In the genomic region with DNA sequence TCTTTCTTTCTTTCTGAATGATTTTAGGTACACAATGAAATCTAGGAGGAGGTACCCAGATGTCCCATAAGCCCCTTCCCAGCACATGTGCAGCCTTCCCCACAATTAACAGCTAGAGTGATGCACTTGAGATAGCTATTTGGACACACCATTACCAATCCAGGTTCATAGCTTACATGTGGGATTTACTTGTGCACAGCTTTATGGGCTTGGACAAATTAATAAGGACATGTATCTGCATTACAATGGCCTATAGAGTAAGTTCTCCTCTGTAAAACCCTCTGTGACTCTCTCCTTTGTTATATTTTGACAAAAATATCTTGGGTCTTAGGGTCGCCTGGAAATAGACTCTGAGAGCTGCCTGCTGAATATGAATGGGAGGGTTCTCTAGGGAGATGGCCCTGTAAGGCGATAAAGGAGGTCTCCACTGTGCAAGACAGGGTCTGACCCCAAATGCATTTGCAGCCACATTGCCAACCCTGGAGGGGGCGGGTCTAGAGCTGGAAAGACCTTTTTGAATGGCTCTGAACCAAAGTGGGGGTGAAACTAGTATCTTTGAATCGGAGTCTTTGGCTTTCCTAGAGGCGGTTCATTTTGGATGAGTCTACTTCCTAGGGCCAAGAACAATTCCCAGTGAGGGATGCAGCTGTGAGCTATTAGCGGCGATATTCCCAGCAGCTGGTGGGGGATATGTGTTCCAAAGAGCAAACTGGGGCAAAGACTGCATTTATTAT, we compare ENCODE assay signal across 13 mouse cellular contexts.
DNase-seq lines count a peak whose midpoint lies in the region; ATAC-seq lines count a peak whose summit lies in the region.
"Had no signal": no experiment of that assay in that cellular context is flagged by ENCODE, and none has a peak within 500 bp of the region (broad histone marks: within the 10 kb centered on the region; RNA-seq: fewer than 3 reads in every experiment).

No protein-coding gene starts in this region.

- H3K9ac ChIP-seq in forebrain, embryonic 15.5 days (replicated peaks) = no peak overlapping the region
- no peak overlapping the region for H3K9ac ChIP-seq in forebrain, embryonic 12.5 days
- H3K9ac ChIP-seq in midbrain, embryonic 11.5 days (ENCODE audit: low read length) = no peak overlapping the region
- H3K9ac ChIP-seq in midbrain, embryonic 15.5 days = no peak overlapping the region
- H3K9ac ChIP-seq: lung, embryonic 14.5 days had no signal

- H3K27me3 ChIP-seq in forebrain, embryonic 15.5 days = no peaks in the 10 kb centered on the region
- H3K27me3 ChIP-seq in forebrain, embryonic 12.5 days = no peaks in the 10 kb centered on the region
- H3K27me3 ChIP-seq in midbrain, embryonic 11.5 days (ENCODE audit: control insufficient read depth, insufficient read depth, low read length) = no peaks in the 10 kb centered on the region
- H3K27me3 ChIP-seq in midbrain, embryonic 15.5 days (replicated peaks) = no peaks in the 10 kb centered on the region

- H3K4me2 ChIP-seq in forebrain, embryonic 15.5 days (replicated peaks) = no peak overlapping the region
- no peak overlapping the region for H3K4me2 ChIP-seq in forebrain, embryonic 12.5 days
- H3K4me2 ChIP-seq in midbrain, embryonic 11.5 days = no peak overlapping the region
- H3K4me2 ChIP-seq in midbrain, embryonic 15.5 days = no peak overlapping the region
- H3K4me2 ChIP-seq: lung, embryonic 14.5 days had no signal

- H3K4me1 ChIP-seq in forebrain, embryonic 15.5 days = no peaks in the 10 kb centered on the region
- peaks cover 11% of the 10 kb centered on the region for H3K4me1 ChIP-seq in forebrain, embryonic 12.5 days
- H3K4me1 ChIP-seq in midbrain, embryonic 11.5 days (ENCODE audit: control insufficient read depth, insufficient read depth, low read length) = peaks cover 9% of the 10 kb centered on the region
- peaks cover 5% of the 10 kb centered on the region for H3K4me1 ChIP-seq in midbrain, embryonic 15.5 days

- no peak overlapping the region for H3K4me3 ChIP-seq in forebrain, embryonic 15.5 days
- H3K4me3 ChIP-seq in forebrain, embryonic 12.5 days (replicated peaks) = no peak overlapping the region
- no peak overlapping the region for H3K4me3 ChIP-seq in midbrain, embryonic 11.5 days (ENCODE audit: low read depth, low read length)
- no peak overlapping the region for H3K4me3 ChIP-seq in midbrain, embryonic 15.5 days
- H3K4me3 ChIP-seq: layer of hippocampus, adult 2 months had no signal

- H3K36me3 ChIP-seq in forebrain, embryonic 15.5 days = no peaks in the 10 kb centered on the region
- H3K36me3 ChIP-seq in forebrain, embryonic 12.5 days (replicated peaks) = no peaks in the 10 kb centered on the region
- no peaks in the 10 kb centered on the region for H3K36me3 ChIP-seq in midbrain, embryonic 11.5 days (ENCODE audit: control insufficient read depth, insufficient read depth, low read length)
- no peaks in the 10 kb centered on the region for H3K36me3 ChIP-seq in midbrain, embryonic 15.5 days (replicated peaks)

- no peaks in the 10 kb centered on the region for H3K9me3 ChIP-seq in forebrain, embryonic 15.5 days
- H3K9me3 ChIP-seq in forebrain, embryonic 12.5 days = no peaks in the 10 kb centered on the region
- H3K9me3 ChIP-seq in midbrain, embryonic 11.5 days (ENCODE audit: control insufficient read depth, low read length) = no peaks in the 10 kb centered on the region
- H3K9me3 ChIP-seq in midbrain, embryonic 15.5 days = no peaks in the 10 kb centered on the region

- peak; percentile 86 for DNase-seq in midbrain, embryonic 11.5 days (ENCODE audit: low spot score, missing footprints)
- peak; percentile 42 to 48 for DNase-seq in heart, adult 9 months (ENCODE audit: low spot score in 2 of 2)
- DNase-seq in telencephalon, adult 2 months (ENCODE audit: low read depth, low spot score) = peak; percentile 16
- no peak for DNase-seq in layer of hippocampus, adult 18-20 months (ENCODE audit: low spot score in 2 of 2)
- DNase-seq in cerebellum, adult 8-10 months = no peak
- DNase-seq: adrenal gland, postnatal 25 days; cerebellum, postnatal 25 days; left cerebral cortex, postnatal 4 days; lung, embryonic 14.5 days had no signal

- peak overlapping the region; percentile 54; the same call in 1 of the 2 replicates for H3K27ac ChIP-seq in forebrain, embryonic 15.5 days (replicated peaks)
- no peak overlapping the region for H3K27ac ChIP-seq in forebrain, embryonic 12.5 days
- H3K27ac ChIP-seq in midbrain, embryonic 11.5 days (ENCODE audit: low read depth, low read length) = no peak overlapping the region
- no peak overlapping the region for H3K27ac ChIP-seq in midbrain, embryonic 15.5 days
- H3K27ac ChIP-seq: layer of hippocampus, adult 2 months had no signal

- WGBS in forebrain, embryonic 15.5 days = 33% methylated on average over 7 of the region's 7 CpGs
- WGBS in forebrain, embryonic 12.5 days = 29% methylated on average over 7 of the region's 7 CpGs
- WGBS in midbrain, embryonic 11.5 days = 33% methylated on average over 7 of the region's 7 CpGs
- WGBS in midbrain, embryonic 15.5 days = 11% methylated on average over 7 of the region's 7 CpGs

- ATAC-seq in forebrain, embryonic 15.5 days (replicated peaks) = peak; percentile 80
- no peak for ATAC-seq in forebrain, embryonic 12.5 days (ENCODE audit: low FRiP score)
- ATAC-seq in midbrain, embryonic 11.5 days (ENCODE audit: low FRiP score) = peak; percentile 78
- no peak; the same call in 1 of the 2 replicates for ATAC-seq in midbrain, embryonic 15.5 days (replicated peaks)

Comparison
In these comparisons a context has a peak if more than half of its experiments do, and no peak if none do; other contexts are left out.
1. ATAC-seq: peak in forebrain, embryonic 15.5 days (single experiment) and midbrain, embryonic 11.5 days (single experiment); none in forebrain, embryonic 12.5 days (single experiment) and midbrain, embryonic 15.5 days (single experiment).
2. DNase-seq: peak in midbrain, embryonic 11.5 days (single experiment), heart, adult 9 months (2 of 2) and telencephalon, adult 2 months (single experiment); none in layer of hippocampus, adult 18-20 months (0 of 2) and cerebellum, adult 8-10 months (single experiment).